Comparison of ENCODE assay signal across 15 mouse cellular contexts in genomic region chr15:90784741-90785140, GRCm38 (mm10).
DNase-seq lines count a peak whose midpoint lies in the region.
"Had no signal": no experiment of that assay in that cellular context is flagged by ENCODE, and none has a peak within 500 bp of the region (broad histone marks: within the 10 kb centered on the region; RNA-seq: fewer than 3 reads in every experiment).

No protein-coding gene starts in this region.

- peak; percentile 4 for DNase-seq in kidney, postnatal 14 days
- DNase-seq in kidney, postnatal 36 days = no peak
- DNase-seq in testis, postnatal 14 days (ENCODE audit: low spot score) = peak; percentile 6
- no peak for DNase-seq in testis, postnatal 10 days (ENCODE audit: low spot score)
- peak; percentile 2 for DNase-seq in R1 (ENCODE audit: low read depth, low spot score)
- DNase-seq in layer of hippocampus, postnatal 36 days = no peak
- DNase-seq in layer of hippocampus, postnatal 14 days (ENCODE audit: low spot score in 2 of 2) = no peak
- DNase-seq: adrenal gland, adult 8-10 months; adrenal gland, postnatal 25 days; cerebellum, adult 11-12 months; cerebellum, adult 8-10 months; cerebellum, postnatal 14 days; gastrocnemius, postnatal 10 days; gastrocnemius, postnatal 36 days; heart, postnatal 10 days had no signal

Comparison
In these comparisons a context has a peak if more than half of its experiments do, and no peak if none do; other contexts are left out.
1. DNase-seq: peak in kidney, postnatal 14 days (single experiment), testis, postnatal 14 days (single experiment) and R1 (single experiment); none in kidney, postnatal 36 days (0 of 2), testis, postnatal 10 days (single experiment), layer of hippocampus, postnatal 36 days (0 of 2) and layer of hippocampus, postnatal 14 days (0 of 2).